Mouse (Mus musculus) limb, embryonic 15.5 days (tissue): ENCODE data around the gene Ormdl2. TPM values are rescaled to one million over a fixed set of nuclear protein-coding genes. Genes with fewer than 3 reads are reported as not detected.

Experiments used
- ATAC-seq: fragments of 200-750 bp; cut with Nextera tagmentation; 2 replicates; pipeline ENCODE4 v1.8.0; 2017; ENCODE audit warnings: low read depth, moderate TSS enrichment; ENCODE audit not compliant: insufficient number of reproducible peaks, low FRiP score, low TSS enrichment
- H3K27ac ChIP-seq: fragments of 300-500 bp; sonication (generic); 2 replicates; pipeline ENCODE4 v1.5.1; 2015; ENCODE audit warnings: moderate library complexity, mild to moderate bottlenecking, inconsistent platforms
- H3K27me3 ChIP-seq: fragments of 300-500 bp; sonication (generic); 2 replicates; pipeline ENCODE4 v1.6.1; 2015; ENCODE audit warnings: inconsistent platforms
- H3K36me3 ChIP-seq: fragments of 300-500 bp; sonication (generic); 2 replicates; pipeline ENCODE4 v1.6.1; 2015; ENCODE audit warnings: inconsistent platforms
- H3K4me1 ChIP-seq: fragments of 300-500 bp; sonication (generic); 2 replicates; pipeline ENCODE4 v1.6.1; 2015; ENCODE audit warnings: inconsistent platforms
- H3K4me2 ChIP-seq: fragments of 300-500 bp; sonication (generic); 2 replicates; pipeline ENCODE4 v1.6.1; 2015; ENCODE audit warnings: mild to moderate bottlenecking, inconsistent platforms
- H3K4me3 ChIP-seq: fragments of 300-500 bp; sonication (generic); 2 replicates; pipeline ENCODE4 v1.5.1; 2015; ENCODE audit warnings: mild to moderate bottlenecking, inconsistent platforms
- H3K9ac ChIP-seq: fragments of 300-500 bp; sonication (generic); 2 replicates; pipeline ENCODE4 v1.6.1; 2015; ENCODE audit warnings: inconsistent platforms
- H3K9me3 ChIP-seq: fragments of 300-500 bp; sonication (generic); 2 replicates; pipeline ENCODE4 v1.6.1; 2016; ENCODE audit warnings: inconsistent platforms
- WGBS: fragments of 180-500 bp; shearing (Covaris S2); methylation state at CpG from one replicate; pipeline ENCODE4 v1.1.7; 2015; 5-methylcytosine and 5-hydroxymethylcytosine counted together
- polyA plus RNA-seq: library from polyadenylated mRNA; unstranded; fragments of >200 nt; fragmentation: Nextera tagmentation; extraction: Ambion mirVana; gene quantifications from 2 replicates; pipeline ENCODE4 v1.2.1, GENCODE M21; 2015

Ormdl2 gene
- polyA plus RNA-seq, 1 experiment from 2014 or later, result 66.3 TPM

DNA sequence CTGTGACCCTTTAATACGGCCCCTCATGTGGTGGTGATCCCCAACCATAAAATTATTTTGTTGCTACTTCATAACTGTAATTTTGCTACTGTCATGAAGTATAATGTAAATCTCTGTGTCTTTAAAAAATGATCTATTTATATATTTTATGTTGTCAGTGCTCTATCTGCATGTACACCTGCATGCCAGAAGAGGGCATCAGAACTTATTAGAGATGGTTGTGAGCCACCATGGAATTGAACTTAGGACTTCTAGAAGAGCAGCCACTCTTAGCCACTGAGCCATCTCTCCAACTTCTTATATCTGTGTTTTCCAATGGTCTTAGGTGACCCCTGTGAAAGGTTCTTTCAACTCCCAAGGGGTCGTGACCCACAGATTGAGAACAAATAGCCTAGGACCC lies 48.5 kb downstream of the Ormdl2 start:
- 77% methylated on average over 2 of the region's 2 CpGs for WGBS
- Histone ChIP-seq H3K9ac (no peak overlapping the region), H3K27ac (no peak overlapping the region), H3K9me3 (no peaks in the 10 kb centered on the region), H3K4me1 (no peaks in the 10 kb centered on the region), H3K4me2 (no peak overlapping the region), H3K36me3 (peaks cover 3% of the 10 kb centered on the region; the same call in 1 of the 2 replicates), H3K27me3 (no peaks in the 10 kb centered on the region), H3K4me3 (no peak overlapping the region)
- ATAC-seq, result no peak

Other genes with a start within 250 kb of the Ormdl2 start
- gene Erbb3, start 232.0 kb downstream of the Ormdl2 start, polyA plus RNA-seq, result 20.4 and 20.8 TPM in 2 replicates
- 584 and 840 TPM in 2 replicates for gene Rps26, start 194.9 kb downstream of the Ormdl2 start, polyA plus RNA-seq
- 3.5 and 4.1 TPM in 2 replicates for gene Ikzf4, start 175.7 kb downstream of the Ormdl2 start, polyA plus RNA-seq
- gene Suox, start 147.6 kb downstream of the Ormdl2 start, polyA plus RNA-seq, result 22.1 and 24.7 TPM in 2 replicates
- gene Rab5b, start 125.4 kb downstream of the Ormdl2 start, polyA plus RNA-seq, result 90.6 and 97.4 TPM in 2 replicates
- gene Pmel, start 117.5 kb downstream of the Ormdl2 start, polyA plus RNA-seq, result 6.5 and 9.5 TPM in 2 replicates
- 108 and 110 TPM in 2 replicates for gene Cdk2, start 116.6 kb downstream of the Ormdl2 start, polyA plus RNA-seq
- 26.0 and 26.4 TPM in 2 replicates for gene Dgka, start 76.8 kb downstream of the Ormdl2 start, polyA plus RNA-seq
- 33.7 and 34.4 TPM in 2 replicates for gene Pym1, start 73.8 kb downstream of the Ormdl2 start, polyA plus RNA-seq
- 1.7 and 2.5 TPM in 2 replicates for gene Mmp19, start 30.7 kb downstream of the Ormdl2 start, polyA plus RNA-seq
- gene Dnajc14, start 17.6 kb downstream of the Ormdl2 start, polyA plus RNA-seq, result 64.2 and 65.8 TPM in 2 replicates
- 24.3 and 24.4 TPM in 2 replicates for gene Tmem198b, start 17.3 kb downstream of the Ormdl2 start, polyA plus RNA-seq
- gene Sarnp, start 4.3 kb downstream of the Ormdl2 start, polyA plus RNA-seq, result 180 and 182 TPM in 2 replicates
- 5.9 and 6.2 TPM in 2 replicates for gene Gdf11, start 70.1 kb upstream of the Ormdl2 start, polyA plus RNA-seq
- 1,128 and 1,135 TPM in 2 replicates for gene Cd63, start 79.3 kb upstream of the Ormdl2 start, polyA plus RNA-seq
- gene Rdh5, start 101.2 kb upstream of the Ormdl2 start, polyA plus RNA-seq, result 13.6 and 16.8 TPM in 2 replicates
- gene Bloc1s1, start 102.4 kb upstream of the Ormdl2 start, polyA plus RNA-seq, result 225 and 234 TPM in 2 replicates
- gene Itga7, start 112.2 kb upstream of the Ormdl2 start, polyA plus RNA-seq, result 11.8 and 27.8 TPM in 2 replicates
- 0.24 and 0.32 TPM in 2 replicates for gene Mettl7b, start 139.3 kb upstream of the Ormdl2 start, polyA plus RNA-seq
- gene Olfr9, start 167.8 kb upstream of the Ormdl2 start, polyA plus RNA-seq, result not detected in 2 replicates
- gene Olfr763, start 189.1 kb upstream of the Ormdl2 start, polyA plus RNA-seq, result not detected in 2 replicates
- gene Olfr764-ps1, start 218.3 kb upstream of the Ormdl2 start, polyA plus RNA-seq, result not detected in 2 replicates
- not detected in 2 replicates for gene Olfr765, start 228.4 kb upstream of the Ormdl2 start, polyA plus RNA-seq
- gene Olfr766-ps1, start 247.3 kb upstream of the Ormdl2 start, polyA plus RNA-seq, result not detected in 2 replicates